Mouse (Mus musculus): ENCODE measurements around the gene Zfp422. TPM values are rescaled to one million over a fixed set of nuclear protein-coding genes. Genes with fewer than 3 reads are reported as not detected.
A peak's percentile ranks its signal among the peaks of the same experiment; 100 is the strongest.

The Zfp422 gene
- polyA plus RNA-seq, 1 experiment from 2014 or later, result 218 TPM

DNA sequence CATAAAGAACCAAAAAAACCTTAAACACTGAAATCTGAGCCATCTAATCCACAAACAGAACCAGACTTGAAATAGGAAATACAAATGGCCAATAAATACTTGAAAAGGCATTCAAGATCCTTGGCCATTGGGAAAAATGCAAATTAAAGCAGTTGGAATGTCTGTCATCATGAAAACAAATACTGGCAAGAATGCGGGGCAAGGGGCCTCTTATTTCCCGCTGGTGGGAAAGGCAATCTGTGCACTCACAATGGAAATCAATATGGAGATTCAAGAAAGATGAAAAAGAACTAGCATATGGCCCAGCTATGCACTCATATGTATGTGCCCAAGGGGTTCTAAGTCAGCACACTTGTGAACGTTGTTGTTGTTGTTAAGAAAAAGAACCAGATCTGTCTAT lies 38.1 kb upstream of the Zfp422 start:
- Histone ChIP-seq H3K4me1 (peaks cover 15% of the 10 kb centered on the region; the same call in 1 of the 2 replicates), H3K4me2 (no peak overlapping the region), H3K36me3 (no peaks in the 10 kb centered on the region), H3K4me3 (no peak overlapping the region), H3K27ac (no peak overlapping the region), H3K9ac (no peak overlapping the region), H3K9me3 (no peaks in the 10 kb centered on the region), H3K27me3 (peaks cover 21% of the 10 kb centered on the region)
- 36% methylated on average over 3 of the region's 3 CpGs for WGBS
- ATAC-seq (ENCODE audit: insufficient number of reproducible peaks, insufficient read depth, low FRiP score, low TSS enrichment, low read depth), result no peak

DNA sequence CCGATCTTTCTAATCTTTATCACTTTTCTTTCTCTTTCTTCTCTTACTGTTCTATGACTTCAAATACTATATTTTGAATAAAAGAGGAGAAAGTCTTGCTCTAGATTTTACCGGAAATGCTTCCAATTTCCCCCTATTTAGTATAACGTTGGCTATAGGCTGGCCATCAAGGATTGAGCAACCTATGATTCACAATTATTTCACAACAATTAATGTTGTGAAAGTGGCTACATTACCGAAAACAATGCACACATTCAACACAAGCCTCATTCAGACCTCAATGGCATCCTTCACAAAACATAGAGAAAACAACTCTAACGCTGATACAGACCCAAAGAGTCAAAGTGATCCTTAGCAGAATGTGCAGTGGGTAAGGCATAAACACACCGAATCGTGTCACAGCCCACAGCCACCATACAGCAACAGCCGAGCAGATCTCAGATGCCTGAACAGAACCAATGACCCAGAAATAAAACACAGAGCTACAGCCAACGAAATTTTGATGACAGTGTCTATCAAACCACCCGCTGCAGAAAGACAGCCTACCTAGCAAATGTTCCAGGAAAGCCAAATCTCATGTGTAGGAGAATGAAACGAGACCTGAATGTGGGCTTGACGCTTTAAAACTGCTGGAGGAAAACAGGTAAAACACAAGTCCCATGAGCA lies 37.4 kb upstream of the Zfp422 start:
- H3K27me3 ChIP-seq, result peaks cover 15% of the 10 kb centered on the region
- H3K36me3 ChIP-seq, result no peaks in the 10 kb centered on the region
- H3K4me3 ChIP-seq, result no peak overlapping the region
- peaks cover 12% of the 10 kb centered on the region; the same call in 1 of the 2 replicates for H3K4me1 ChIP-seq
- H3K9ac ChIP-seq, result no peak overlapping the region
- ATAC-seq (ENCODE audit: insufficient number of reproducible peaks, insufficient read depth, low FRiP score, low TSS enrichment, low read depth), result no peak
- no peak overlapping the region for H3K4me2 ChIP-seq
- no peak overlapping the region for H3K27ac ChIP-seq
- H3K9me3 ChIP-seq, result no peaks in the 10 kb centered on the region
- WGBS, result 81% methylated on average over 12 of the region's 12 CpGs

DNA sequence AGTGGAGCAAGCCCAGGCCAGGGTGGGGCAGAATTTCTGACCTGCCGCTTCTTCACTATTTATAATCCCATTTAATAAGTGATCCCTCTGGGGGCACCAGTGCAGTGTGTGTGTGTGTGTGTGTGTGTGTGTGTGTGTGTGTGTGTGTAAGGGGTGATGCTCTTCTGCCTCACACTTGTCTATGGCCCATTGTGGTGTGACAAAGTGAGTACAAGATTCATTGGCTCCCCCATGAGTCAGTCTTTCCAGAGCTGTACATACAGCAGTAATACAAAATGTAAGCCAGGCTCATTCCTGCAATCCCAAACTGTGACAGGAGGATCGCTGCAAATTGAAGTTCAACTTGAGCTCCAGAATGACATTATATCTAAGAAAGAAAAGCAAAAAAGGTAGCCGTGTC lies 36.0 kb upstream of the Zfp422 start:
- Histone ChIP-seq H3K4me1 (0 out of 2 replicates have a peak, but pooled peaks cover 3% of the 10 kb centered on the region), H3K4me2 (no peak overlapping the region), H3K4me3 (no peak overlapping the region), H3K9ac (no peak overlapping the region), H3K27ac (no peak overlapping the region), H3K36me3 (no peaks in the 10 kb centered on the region), H3K27me3 (0 out of 2 replicates have a peak, but pooled peaks cover under 1% of the 10 kb centered on the region), H3K9me3 (no peaks in the 10 kb centered on the region)
- no peak for ATAC-seq (ENCODE audit: insufficient number of reproducible peaks, insufficient read depth, low FRiP score, low TSS enrichment, low read depth)
- 63% methylated on average over 3 of the region's 3 CpGs for WGBS

- no peak for ATAC-seq (ENCODE audit: insufficient number of reproducible peaks, insufficient read depth, low FRiP score, low TSS enrichment, low read depth)
- 85% methylated on average over 6 of the region's 6 CpGs for WGBS
- H3K4me2 ChIP-seq, result no peak overlapping the region
- no peak overlapping the region for H3K27ac ChIP-seq
- no peak overlapping the region for H3K4me3 ChIP-seq
- no peaks in the 10 kb centered on the region for H3K9me3 ChIP-seq
- no peaks in the 10 kb centered on the region for H3K27me3 ChIP-seq
- 0 out of 2 replicates have a peak, but pooled peaks cover 3% of the 10 kb centered on the region for H3K4me1 ChIP-seq
- H3K9ac ChIP-seq, result no peak overlapping the region
- H3K36me3 ChIP-seq, result no peaks in the 10 kb centered on the region
Observed at GRCm38 (mm10) chr6:116664031-116664430, 35.2 kb upstream of the Zfp422 start.

DNA sequence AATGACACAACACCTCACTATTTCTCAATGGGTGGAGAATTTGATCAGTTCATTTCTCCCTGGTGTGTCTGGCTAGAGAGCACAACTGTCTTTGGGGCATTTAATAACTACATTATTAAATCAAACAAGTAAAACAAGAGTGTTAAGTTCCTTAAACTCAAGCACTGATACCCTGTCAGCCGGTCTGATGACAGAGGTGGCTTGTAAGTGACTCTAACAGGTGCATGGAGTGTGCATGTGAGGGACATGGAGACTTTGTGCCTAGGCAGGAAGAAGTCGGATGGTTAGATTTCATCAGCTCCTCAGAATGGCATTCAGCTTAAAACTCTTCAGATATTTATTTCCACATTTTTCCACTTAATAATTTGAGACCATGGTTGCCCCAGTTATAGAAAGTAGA lies 34.6 kb upstream of the Zfp422 start:
- Histone ChIP-seq H3K36me3 (no peaks in the 10 kb centered on the region), H3K9ac (no peak overlapping the region), H3K9me3 (no peaks in the 10 kb centered on the region), H3K27ac (no peak overlapping the region), H3K4me2 (no peak overlapping the region), H3K4me3 (no peak overlapping the region), H3K4me1 (0 out of 2 replicates have a peak, but pooled peaks cover 3% of the 10 kb centered on the region), H3K27me3 (no peaks in the 10 kb centered on the region)
- ATAC-seq (ENCODE audit: insufficient number of reproducible peaks, insufficient read depth, low FRiP score, low TSS enrichment, low read depth), result no peak
- 72% methylated on average over 2 of the region's 2 CpGs for WGBS

DNA sequence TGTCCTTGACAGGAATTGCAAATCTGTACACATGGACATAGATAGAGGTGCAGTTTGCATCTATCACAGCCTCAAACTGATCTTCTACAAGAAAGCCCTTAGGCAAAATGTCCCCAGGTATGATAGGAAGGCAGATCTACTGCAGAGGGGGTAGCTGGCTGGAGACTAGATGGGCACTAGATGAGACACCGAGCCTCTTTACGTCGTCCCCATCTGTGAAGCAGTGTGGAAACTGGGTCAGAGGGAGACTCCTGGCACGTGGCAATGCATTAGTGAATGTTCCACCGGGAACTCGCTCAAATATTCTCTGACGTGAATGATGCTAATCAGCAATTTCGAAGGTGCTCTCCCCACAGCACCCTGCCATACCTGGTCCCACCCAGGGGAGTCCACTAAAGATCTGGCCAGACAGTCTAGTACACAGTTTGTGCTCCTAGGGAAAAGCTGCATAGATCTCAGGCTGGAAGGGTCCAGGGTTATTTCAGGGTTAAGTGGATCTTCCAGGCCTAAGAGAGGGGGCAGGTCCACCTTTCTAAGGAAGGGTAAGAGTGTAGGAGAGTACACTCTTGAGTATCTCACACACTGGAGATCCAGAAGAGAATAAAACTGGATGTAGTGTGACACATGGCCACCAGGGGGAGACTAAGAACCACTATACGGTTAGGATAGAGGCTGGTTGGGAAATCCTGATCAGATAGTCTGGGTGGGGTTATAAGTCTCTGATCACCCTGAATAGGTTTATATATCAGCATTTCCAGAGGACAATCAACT lies 25.1 kb upstream of the Zfp422 start:
- Histone ChIP-seq H3K36me3 (no peaks in the 10 kb centered on the region), H3K4me2 (no peak overlapping the region), H3K27ac (no peak overlapping the region), H3K4me3 (no peak overlapping the region), H3K9ac (no peak overlapping the region), H3K4me1 (peaks cover 11% of the 10 kb centered on the region), H3K9me3 (no peaks in the 10 kb centered on the region), H3K27me3 (0 out of 2 replicates have a peak, but pooled peaks cover 3% of the 10 kb centered on the region)
- WGBS, result 61% methylated on average over 9 of the region's 9 CpGs
- ATAC-seq (ENCODE audit: insufficient number of reproducible peaks, insufficient read depth, low FRiP score, low TSS enrichment, low read depth), result peak; percentile 30; the same call in 1 of the 2 replicates

- WGBS, result 72% methylated on average over 3 of the region's 3 CpGs
- no peak for ATAC-seq (ENCODE audit: insufficient number of reproducible peaks, insufficient read depth, low FRiP score, low TSS enrichment, low read depth)
- Histone ChIP-seq H3K27me3 (0 out of 2 replicates have a peak, but pooled peaks cover 3% of the 10 kb centered on the region), H3K4me3 (no peak overlapping the region), H3K9me3 (no peaks in the 10 kb centered on the region), H3K27ac (no peak overlapping the region), H3K4me1 (peaks cover 11% of the 10 kb centered on the region), H3K36me3 (no peaks in the 10 kb centered on the region), H3K4me2 (no peak overlapping the region), H3K9ac (0 out of 2 replicates have a peak overlapping the region, but pooled peaks have one; percentile 17)
Observed at GRCm38 (mm10) chr6:116653191-116653590, 24.4 kb upstream of the Zfp422 start.

DNA sequence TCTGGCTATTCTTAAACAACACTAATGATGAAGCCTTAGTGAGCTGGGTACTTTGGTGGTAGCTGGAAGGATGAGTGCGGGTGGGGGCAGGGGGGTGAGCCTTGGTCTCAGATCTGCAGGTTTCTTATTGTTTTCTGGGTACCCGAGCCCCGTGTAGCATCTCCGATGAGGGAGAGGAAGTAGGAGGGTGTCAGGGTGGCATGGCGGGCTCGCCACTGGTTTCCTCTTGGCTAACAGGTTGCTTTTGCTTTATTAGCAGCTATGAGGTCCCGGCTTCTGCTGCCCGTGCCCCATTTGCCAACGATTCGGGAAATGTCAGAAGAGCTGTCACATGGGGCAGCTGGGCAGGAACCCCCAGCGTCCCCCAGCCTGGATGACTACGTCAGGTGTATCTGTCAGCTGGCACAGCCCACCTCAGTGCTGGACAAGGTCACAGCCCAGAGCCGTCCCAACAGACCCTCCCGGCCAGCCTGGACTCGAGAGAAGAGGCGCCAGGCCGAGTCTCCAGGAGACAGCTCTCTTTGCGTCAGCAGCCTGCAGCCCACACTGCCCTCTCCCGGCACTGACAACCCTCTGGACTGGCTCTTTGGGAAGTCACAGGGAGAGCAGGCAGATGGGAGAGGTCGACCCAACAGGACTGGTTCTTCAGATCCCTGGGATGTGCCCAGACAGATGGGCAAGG lies 22.8 kb upstream of the Zfp422 start:
- peak overlapping the region; percentile 7; the same call in 1 of the 2 replicates for H3K4me2 ChIP-seq
- H3K9ac ChIP-seq, result 0 out of 2 replicates have a peak overlapping the region, but pooled peaks have one; percentile 46
- no peak overlapping the region for H3K27ac ChIP-seq
- no peaks in the 10 kb centered on the region for H3K9me3 ChIP-seq
- peaks cover 11% of the 10 kb centered on the region for H3K4me1 ChIP-seq
- H3K4me3 ChIP-seq, result no peak overlapping the region
- 0 out of 2 replicates have a peak, but pooled peaks cover 3% of the 10 kb centered on the region for H3K27me3 ChIP-seq
- 73% methylated on average over 20 of the region's 20 CpGs for WGBS
- H3K36me3 ChIP-seq, result no peaks in the 10 kb centered on the region
- ATAC-seq (ENCODE audit: insufficient number of reproducible peaks, insufficient read depth, low FRiP score, low TSS enrichment, low read depth), result no peak

GRCm38 (mm10) chr6:116650406-116650805 lies 21.6 kb upstream of the Zfp422 start, which contains the start of gene Depp1:
Gene Depp1 (plus strand): TSS chr6:116650609.
- no peak within 1 kb of the TSS for H3K4me3 ChIP-seq
- H3K36me3 ChIP-seq, result no peaks in the 10 kb centered on the region
- H3K4me2 ChIP-seq, result no peak within 1 kb of the TSS
- H3K4me1 ChIP-seq, result peaks cover 11% of the 10 kb centered on the region
- H3K27ac ChIP-seq, result no peak within 1 kb of the TSS
- ATAC-seq (ENCODE audit: insufficient number of reproducible peaks, insufficient read depth, low FRiP score, low TSS enrichment, low read depth), result no peak
- H3K9me3 ChIP-seq, result no peaks in the 10 kb centered on the region
- 0 out of 2 replicates have a peak, but pooled peaks cover 3% of the 10 kb centered on the region for H3K27me3 ChIP-seq
- H3K9ac ChIP-seq, result 0 out of 2 replicates have a peak within 1 kb of the TSS, but pooled peaks have one; percentile 27
- 52% methylated on average over 6 of the region's 6 CpGs for WGBS

DNA sequence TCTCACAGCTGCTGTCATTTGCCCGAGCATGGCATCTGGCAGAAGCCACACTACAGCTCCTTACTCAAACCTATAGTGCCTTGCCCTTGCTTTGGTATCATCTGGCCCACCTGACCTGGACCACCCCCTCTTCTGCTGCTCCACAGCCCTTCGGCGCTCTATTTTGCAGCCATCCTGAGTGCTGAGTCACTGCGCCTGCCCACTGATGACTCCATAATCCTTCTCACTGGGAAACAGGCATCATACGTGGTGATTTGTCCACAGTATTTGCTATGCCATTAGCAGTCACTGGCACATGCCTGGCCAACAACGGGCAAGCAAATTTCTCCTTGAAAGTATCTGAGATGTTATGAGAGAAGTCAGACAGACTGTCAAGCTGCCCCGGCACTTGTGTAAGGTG lies 21.0 kb upstream of the Zfp422 start:
- Histone ChIP-seq H3K27ac (no peak overlapping the region), H3K9me3 (no peaks in the 10 kb centered on the region), H3K4me1 (peaks cover 6% of the 10 kb centered on the region; the same call in 1 of the 2 replicates), H3K27me3 (0 out of 2 replicates have a peak, but pooled peaks cover 3% of the 10 kb centered on the region), H3K9ac (no peak overlapping the region), H3K4me2 (no peak overlapping the region), H3K4me3 (no peak overlapping the region), H3K36me3 (no peaks in the 10 kb centered on the region)
- no peak for ATAC-seq (ENCODE audit: insufficient number of reproducible peaks, insufficient read depth, low FRiP score, low TSS enrichment, low read depth)
- WGBS, result 89% methylated on average over 7 of the region's 7 CpGs

DNA sequence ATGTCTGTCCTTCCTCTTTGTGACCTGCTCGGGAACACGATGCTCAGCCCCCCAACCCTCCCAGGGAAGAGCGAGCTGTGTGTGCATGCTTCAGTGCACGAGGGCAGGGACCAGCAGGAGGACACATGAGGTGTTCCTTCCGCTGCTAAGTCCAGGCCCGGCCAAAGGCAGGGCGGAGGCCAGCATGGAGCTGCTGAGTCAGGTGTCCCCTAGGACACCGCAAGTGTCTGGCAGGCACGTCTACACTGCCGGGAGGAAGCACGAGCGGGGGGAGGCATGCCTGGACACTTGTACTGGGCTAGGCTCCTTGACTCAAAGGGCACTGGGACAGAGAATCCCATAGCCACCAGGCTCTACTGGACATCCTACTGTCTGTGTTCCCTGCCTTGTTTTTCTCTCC lies 19.0 kb upstream of the Zfp422 start:
- 82% methylated on average over 12 of the region's 12 CpGs for WGBS

More for the DNA sequence above, 19.0 kb upstream of the Zfp422 start:
- Histone ChIP-seq H3K9ac (no peak overlapping the region), H3K27ac (no peak overlapping the region), H3K4me2 (no peak overlapping the region), H3K4me3 (no peak overlapping the region), H3K36me3 (no peaks in the 10 kb centered on the region), H3K4me1 (peaks cover 17% of the 10 kb centered on the region), H3K9me3 (no peaks in the 10 kb centered on the region), H3K27me3 (0 out of 2 replicates have a peak, but pooled peaks cover 3% of the 10 kb centered on the region)
- no peak for ATAC-seq (ENCODE audit: insufficient number of reproducible peaks, insufficient read depth, low FRiP score, low TSS enrichment, low read depth)
